Mouse (Mus musculus): ENCODE results near the gene Ptprm. TPM values are rescaled to one million over a fixed set of nuclear protein-coding genes. Genes with fewer than 3 reads are reported as not detected.

Gene Ptprm
- polyA plus RNA-seq, 1 experiment from 2014 or later: 13.7 TPM

- 96% methylated on average over 3 of the region's 3 CpGs for WGBS
- Histone ChIP-seq H3K27me3 (replicated peaks; ENCODE audit: control insufficient read depth, insufficient read depth, low read length) (no peaks in the 10 kb centered on the region), H3K4me3 (replicated peaks; ENCODE audit: low read length) (no peak overlapping the region), H3K27ac (ENCODE audit: low read length) (no peak overlapping the region), H3K36me3 (ENCODE audit: control insufficient read depth, insufficient read depth) (no peaks in the 10 kb centered on the region), H3K9me3 (ENCODE audit: control insufficient read depth, low read length) (no peaks in the 10 kb centered on the region), H3K9ac (replicated peaks; ENCODE audit: low read depth, low read length) (no peak overlapping the region), H3K4me1 (replicated peaks; ENCODE audit: control insufficient read depth, insufficient read depth, low read length) (no peaks in the 10 kb centered on the region), H3K4me2 (ENCODE audit: low read length) (no peak overlapping the region)
- no peak for ATAC-seq
These were observed 688.5 kb downstream of the Ptprm start for GRCm38 (mm10) chr17:66665791-66666190.

GRCm38 (mm10) chr17:66665201-66665756 lies 689.0 kb downstream of the Ptprm start:
- H3K4me2 ChIP-seq (ENCODE audit: low read length): no peak overlapping the region
- ATAC-seq: no peak
- H3K4me3 ChIP-seq (replicated peaks; ENCODE audit: low read length): no peak overlapping the region
- H3K9ac ChIP-seq (replicated peaks; ENCODE audit: low read depth, low read length): no peak overlapping the region
- H3K36me3 ChIP-seq (ENCODE audit: control insufficient read depth, insufficient read depth): no peaks in the 10 kb centered on the region
- 82% methylated on average over 3 of the region's 3 CpGs for WGBS
- H3K9me3 ChIP-seq (ENCODE audit: control insufficient read depth, low read length): no peaks in the 10 kb centered on the region
- no peaks in the 10 kb centered on the region for H3K4me1 ChIP-seq (replicated peaks; ENCODE audit: control insufficient read depth, insufficient read depth, low read length)
- H3K27ac ChIP-seq (ENCODE audit: low read length): no peak overlapping the region
- no peaks in the 10 kb centered on the region for H3K27me3 ChIP-seq (replicated peaks; ENCODE audit: control insufficient read depth, insufficient read depth, low read length)

DNA sequence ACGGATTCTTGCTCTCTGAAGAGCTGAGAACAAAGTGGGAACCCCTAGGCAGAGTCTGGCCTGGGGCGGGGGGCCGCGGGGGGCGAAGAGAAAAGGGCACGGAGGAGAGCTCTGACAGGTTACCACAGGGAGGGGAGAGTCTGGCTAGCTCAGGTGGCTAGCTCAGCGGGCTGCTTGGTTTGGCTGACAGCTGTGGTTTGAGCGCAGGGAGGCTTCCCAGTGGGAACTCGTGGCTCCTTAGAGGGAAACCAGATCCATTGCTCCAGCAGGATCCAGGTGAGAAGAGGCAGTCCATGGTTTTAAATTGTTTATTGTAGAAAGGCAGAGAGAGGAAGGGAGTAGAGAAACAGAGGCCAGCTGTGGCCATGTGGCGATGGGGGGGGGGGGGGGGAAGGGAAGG lies 689.5 kb downstream of the Ptprm start:
- H3K9me3 ChIP-seq (ENCODE audit: control insufficient read depth, low read length): no peaks in the 10 kb centered on the region
- no peak for ATAC-seq
- 66% methylated on average over 10 of the region's 10 CpGs for WGBS
- no peak overlapping the region for H3K4me2 ChIP-seq (ENCODE audit: low read length)
- no peak overlapping the region for H3K4me3 ChIP-seq (replicated peaks; ENCODE audit: low read length)
- no peak overlapping the region for H3K27ac ChIP-seq (ENCODE audit: low read length)
- no peak overlapping the region for H3K9ac ChIP-seq (replicated peaks; ENCODE audit: low read depth, low read length)
- H3K4me1 ChIP-seq (replicated peaks; ENCODE audit: control insufficient read depth, insufficient read depth, low read length): no peaks in the 10 kb centered on the region
- no peaks in the 10 kb centered on the region for H3K36me3 ChIP-seq (ENCODE audit: control insufficient read depth, insufficient read depth)
- no peaks in the 10 kb centered on the region for H3K27me3 ChIP-seq (replicated peaks; ENCODE audit: control insufficient read depth, insufficient read depth, low read length)

- Histone ChIP-seq H3K9ac (replicated peaks; ENCODE audit: low read depth, low read length) (no peak overlapping the region), H3K27ac (ENCODE audit: low read length) (no peak overlapping the region), H3K4me2 (ENCODE audit: low read length) (no peak overlapping the region), H3K9me3 (ENCODE audit: control insufficient read depth, low read length) (no peaks in the 10 kb centered on the region), H3K4me3 (replicated peaks; ENCODE audit: low read length) (no peak overlapping the region), H3K36me3 (ENCODE audit: control insufficient read depth, insufficient read depth) (no peaks in the 10 kb centered on the region), H3K4me1 (replicated peaks; ENCODE audit: control insufficient read depth, insufficient read depth, low read length) (no peaks in the 10 kb centered on the region), H3K27me3 (replicated peaks; ENCODE audit: control insufficient read depth, insufficient read depth, low read length) (no peaks in the 10 kb centered on the region)
- no peak for ATAC-seq
- WGBS: 58% methylated on average over 3 of the region's 3 CpGs
These were observed 695.0 kb downstream of the Ptprm start for GRCm38 (mm10) chr17:66659242-66659641.

DNA sequence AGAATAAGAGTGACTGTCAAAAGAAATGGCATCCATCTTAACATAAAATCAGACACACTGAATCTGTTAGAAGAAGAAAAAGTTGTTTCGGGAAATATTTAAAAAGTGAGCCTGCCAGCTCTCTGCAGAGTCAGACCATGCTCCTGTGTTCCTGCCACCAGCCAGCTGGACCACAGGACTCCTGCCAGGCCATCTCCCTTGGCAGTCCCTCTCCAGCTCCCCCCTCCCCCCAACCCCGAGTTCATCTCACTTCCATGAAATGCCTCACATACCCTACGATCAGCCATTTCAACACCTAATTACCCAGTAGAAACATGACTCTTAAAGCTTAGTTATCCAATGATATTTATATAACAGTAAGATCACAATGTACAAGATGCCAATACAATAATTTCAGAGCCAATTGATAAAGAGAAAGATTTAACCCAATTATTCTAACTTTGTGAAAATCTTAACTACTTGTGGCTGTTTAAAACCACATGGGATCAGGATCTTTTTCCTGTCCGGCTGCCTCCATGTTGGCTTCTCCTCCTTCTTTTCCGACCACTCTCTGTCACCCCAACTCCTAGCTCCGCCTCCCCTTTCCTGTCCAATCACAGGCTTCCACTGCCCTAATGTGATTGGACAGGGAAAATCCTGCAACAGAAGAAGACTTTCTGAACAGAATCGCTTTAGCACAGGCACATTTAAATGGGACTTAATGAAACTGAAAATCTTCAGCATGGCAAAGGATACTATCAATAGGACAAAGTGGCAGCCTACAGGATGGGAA lies 716.1 kb downstream of the Ptprm start:
- Histone ChIP-seq H3K36me3 (ENCODE audit: control insufficient read depth, insufficient read depth) (no peaks in the 10 kb centered on the region), H3K4me3 (replicated peaks; ENCODE audit: low read length) (no peak overlapping the region), H3K27me3 (replicated peaks; ENCODE audit: control insufficient read depth, insufficient read depth, low read length) (no peaks in the 10 kb centered on the region), H3K4me1 (replicated peaks; ENCODE audit: control insufficient read depth, insufficient read depth, low read length) (no peaks in the 10 kb centered on the region), H3K27ac (ENCODE audit: low read length) (no peak overlapping the region), H3K9ac (replicated peaks; ENCODE audit: low read depth, low read length) (no peak overlapping the region), H3K9me3 (ENCODE audit: control insufficient read depth, low read length) (no peaks in the 10 kb centered on the region), H3K4me2 (ENCODE audit: low read length) (no peak overlapping the region)
- WGBS: 87% methylated on average over 7 of the region's 7 CpGs
- ATAC-seq: no peak

DNA sequence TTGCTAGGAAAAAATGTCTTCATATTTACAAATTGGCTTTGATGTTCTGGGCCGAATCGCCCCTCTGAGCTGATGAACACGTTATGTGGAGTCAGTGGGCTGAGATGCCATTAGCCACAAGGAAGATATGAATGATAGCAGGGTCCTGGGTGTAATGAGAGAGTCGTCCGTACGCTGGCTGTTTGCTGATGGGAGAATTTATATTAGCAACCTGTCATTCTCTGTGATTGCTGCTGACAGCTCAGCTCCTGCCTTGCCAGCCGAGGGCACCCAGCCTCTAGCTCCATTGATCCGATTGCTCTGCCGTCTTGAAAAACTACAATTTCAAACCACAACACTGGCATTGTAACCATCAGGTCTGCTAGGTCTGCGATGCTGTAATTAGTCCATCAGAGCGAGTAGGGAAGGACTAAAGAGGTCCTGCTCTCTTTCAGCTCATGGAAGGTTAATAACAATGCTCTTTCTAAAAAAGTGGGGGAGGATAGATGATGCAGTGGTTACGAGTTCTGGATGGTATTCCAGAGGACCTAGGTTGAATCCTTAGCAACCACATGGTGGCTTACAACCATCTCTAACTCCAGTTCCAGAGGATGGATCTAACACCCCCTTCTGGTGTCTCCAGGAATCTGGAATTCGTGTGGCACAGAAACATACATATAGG lies 734.1 kb downstream of the Ptprm start:
- H3K4me2 ChIP-seq (ENCODE audit: low read length): no peak overlapping the region
- 0 out of 2 replicates have a peak, but pooled peaks cover 2% of the 10 kb centered on the region for H3K4me1 ChIP-seq (replicated peaks; ENCODE audit: control insufficient read depth, insufficient read depth, low read length)
- no peaks in the 10 kb centered on the region for H3K9me3 ChIP-seq (ENCODE audit: control insufficient read depth, low read length)
- H3K36me3 ChIP-seq (ENCODE audit: control insufficient read depth, insufficient read depth): no peaks in the 10 kb centered on the region
- no peak; the same call in 1 of the 2 replicates for ATAC-seq
- 58% methylated on average over 13 of the region's 13 CpGs for WGBS
- no peak overlapping the region for H3K27ac ChIP-seq (ENCODE audit: low read length)
- no peaks in the 10 kb centered on the region for H3K27me3 ChIP-seq (replicated peaks; ENCODE audit: control insufficient read depth, insufficient read depth, low read length)
- no peak overlapping the region for H3K9ac ChIP-seq (replicated peaks; ENCODE audit: low read depth, low read length)
- H3K4me3 ChIP-seq (replicated peaks; ENCODE audit: low read length): no peak overlapping the region

GRCm38 (mm10) chr17:66619255-66619826 lies 734.9 kb downstream of the Ptprm start:
- 89% methylated on average over 3 of the region's 3 CpGs for WGBS
- no peak overlapping the region for H3K27ac ChIP-seq (ENCODE audit: low read length)
- H3K27me3 ChIP-seq (replicated peaks; ENCODE audit: control insufficient read depth, insufficient read depth, low read length): no peaks in the 10 kb centered on the region
- H3K4me1 ChIP-seq (replicated peaks; ENCODE audit: control insufficient read depth, insufficient read depth, low read length): 0 out of 2 replicates have a peak, but pooled peaks cover 2% of the 10 kb centered on the region
- no peak overlapping the region for H3K9ac ChIP-seq (replicated peaks; ENCODE audit: low read depth, low read length)
- H3K9me3 ChIP-seq (ENCODE audit: control insufficient read depth, low read length): no peaks in the 10 kb centered on the region
- no peak for ATAC-seq
- H3K4me2 ChIP-seq (ENCODE audit: low read length): no peak overlapping the region
- H3K36me3 ChIP-seq (ENCODE audit: control insufficient read depth, insufficient read depth): no peaks in the 10 kb centered on the region
- no peak overlapping the region for H3K4me3 ChIP-seq (replicated peaks; ENCODE audit: low read length)

Small RNA genes within 50 kb of the gene (microRNA-seq; reads per million reads assigned to microRNA genes)
- 0.62 reads per million for gene Mir5709
